Mouse (Mus musculus) cerebellum, adult 2 months (tissue): ENCODE results near the gene Paxip1.

ENCODE experiments used
- CTCF ChIP-seq: fragments of 200-500 bp; IDR thresholded peaks from 2 replicates; pipeline ENCODE4 v1.5.1; 2011; ENCODE audit warnings: low read depth, mild to moderate bottlenecking, control low read depth, low read length, moderate library complexity, borderline replicate concordance; ENCODE audit not compliant: insufficient read depth
- POLR2A ChIP-seq: fragments of 200-500 bp; IDR thresholded peaks from 2 replicates; pipeline ENCODE4 v1.6.1; 2011; ENCODE audit warnings: low read length, control low read depth, borderline replicate concordance; ENCODE audit not compliant: insufficient read depth

DNA sequence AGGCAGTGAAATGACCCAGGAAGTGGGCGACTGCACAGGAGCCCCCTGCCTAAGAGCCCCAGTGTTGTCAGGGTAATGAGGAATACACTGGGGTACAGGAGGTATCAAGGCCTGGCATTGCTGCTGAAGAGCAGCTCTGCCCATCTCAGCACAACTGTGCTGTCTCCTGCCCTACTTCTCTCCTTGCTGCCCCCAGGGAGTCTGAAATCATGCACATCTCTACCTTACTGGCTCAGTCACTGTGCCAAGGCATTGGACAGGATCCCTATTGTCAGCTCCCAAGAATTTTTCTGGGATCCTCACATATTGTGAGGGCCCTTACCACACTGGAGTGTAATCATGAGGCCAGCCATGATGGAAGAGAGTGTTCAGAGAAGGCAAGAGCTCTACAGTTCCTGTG lies 60.1 kb downstream of the Paxip1 start:
- TF ChIP-seq CTCF (no peak), POLR2A (no peak)
